Mouse (Mus musculus) neural tube, embryonic 10.5 days (tissue): ENCODE measurements around the gene Hhatl.

ENCODE experiments used
- DNase-seq: peaks from one replicate; pipeline ENCODE4 v3.0.0-alpha.2; 2017; ENCODE audit warnings: low spot score; ENCODE audit errors: extremely low spot score

The Hhatl gene

GRCm38 (mm10) chr9:121760271-121761090, 31.8 kb downstream of the Hhatl start:
- DNase-seq: peak; percentile 85

- peak; percentile 83 for DNase-seq
These were observed 32.9 kb downstream of the Hhatl start, which contains the start of gene Zfp651 for GRCm38 (mm10) chr9:121759091-121760081. Gene Zfp651, plus strand, starts transcription at chr9:121759330.

- peak; percentile 43 for DNase-seq
These were observed 34.2 kb downstream of the Hhatl start for GRCm38 (mm10) chr9:121757835-121758814.

- peak; percentile 32 for DNase-seq
These were observed 34.9 kb downstream of the Hhatl start for GRCm38 (mm10) chr9:121757432-121757831.

GRCm38 (mm10) chr9:121756785-121757184, 35.5 kb downstream of the Hhatl start:
- peak; percentile 11 for DNase-seq

GRCm38 (mm10) chr9:121754624-121755023, 37.7 kb downstream of the Hhatl start:
- no peak for DNase-seq

GRCm38 (mm10) chr9:121752774-121753173, 39.5 kb downstream of the Hhatl start:
- no peak for DNase-seq

- DNase-seq: no peak
These were observed 48.3 kb downstream of the Hhatl start for GRCm38 (mm10) chr9:121744051-121744450.

- DNase-seq: no peak
These were observed 51.1 kb downstream of the Hhatl start for GRCm38 (mm10) chr9:121741168-121741567.

- no peak for DNase-seq
These were observed 51.8 kb downstream of the Hhatl start for GRCm38 (mm10) chr9:121740490-121740889.
